Mouse (Mus musculus) kidney, postnatal 36 days (tissue): ENCODE measurements around the gene Tmem150b.

Experiments
- DNase-seq, 2 experiments: peaks; one replicate each; pipeline ENCODE4 v3.0.0; 2021 to 2022; ENCODE audit warnings: mixed read lengths in 2 of 2

Gene Tmem150b

GRCm38 (mm10) chr7:4659911-4660443 is 65.1 kb downstream of the Tmem150b start:
- DNase-seq = peak in 1 of 2 experiments; percentile 23

- DNase-seq = peak; percentile 97 to 98
Measured at GRCm38 (mm10) chr7:4658912-4659551, 66.0 kb downstream of the Tmem150b start, which contains the start of gene Ppp6r1. Gene Ppp6r1, minus strand, starts transcription at chr7:4659019.

DNA sequence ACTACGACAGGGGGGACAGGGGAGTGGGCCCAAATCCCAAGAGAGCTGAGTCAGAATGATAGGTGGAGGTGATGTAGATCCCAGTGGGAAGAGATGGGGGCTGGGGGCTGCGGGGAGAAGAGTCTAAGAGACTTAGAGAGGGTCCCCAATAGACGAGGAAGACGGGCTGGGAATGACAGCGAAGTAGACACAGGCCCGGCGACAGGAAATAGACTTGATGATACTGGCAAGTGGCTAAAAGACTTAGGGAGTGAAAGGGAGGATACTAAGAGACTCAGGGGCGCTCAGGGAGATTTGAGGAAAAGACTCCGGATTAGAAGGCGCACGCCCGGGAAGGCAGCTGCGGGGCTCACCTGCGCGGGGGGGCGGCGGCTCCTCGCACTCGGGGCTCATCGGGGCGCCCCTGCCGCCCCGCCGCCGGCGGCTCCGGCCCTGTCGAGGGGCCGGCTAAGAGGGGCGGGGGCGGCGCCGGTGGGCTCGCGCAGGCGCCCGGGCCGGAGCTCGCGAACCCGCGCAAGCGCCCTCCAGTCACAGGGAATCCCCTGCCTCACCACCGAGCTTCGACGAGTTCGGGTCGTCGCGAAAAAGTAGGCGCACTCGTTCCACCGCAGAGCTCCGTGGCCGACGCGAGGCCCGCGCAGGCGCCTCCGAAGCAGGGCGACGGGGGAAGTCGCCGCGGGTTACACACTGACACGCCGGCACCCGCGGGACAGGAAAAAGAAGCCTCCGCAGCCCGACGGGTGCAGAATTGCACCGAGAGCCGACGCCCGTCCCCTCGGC is 66.7 kb downstream of the Tmem150b start:
- DNase-seq = no peak

GRCm38 (mm10) chr7:4657521-4658127 is 67.4 kb downstream of the Tmem150b start:
- DNase-seq = peak; percentile 39 to 44
